Mouse (Mus musculus): ENCODE results near the gene Slc38a4. TPM values are rescaled to one million over a fixed set of nuclear protein-coding genes. Genes with fewer than 3 reads are reported as not detected.

Slc38a4 gene
- polyA plus RNA-seq, 1 experiment from 2014 or later = 159 TPM

DNA sequence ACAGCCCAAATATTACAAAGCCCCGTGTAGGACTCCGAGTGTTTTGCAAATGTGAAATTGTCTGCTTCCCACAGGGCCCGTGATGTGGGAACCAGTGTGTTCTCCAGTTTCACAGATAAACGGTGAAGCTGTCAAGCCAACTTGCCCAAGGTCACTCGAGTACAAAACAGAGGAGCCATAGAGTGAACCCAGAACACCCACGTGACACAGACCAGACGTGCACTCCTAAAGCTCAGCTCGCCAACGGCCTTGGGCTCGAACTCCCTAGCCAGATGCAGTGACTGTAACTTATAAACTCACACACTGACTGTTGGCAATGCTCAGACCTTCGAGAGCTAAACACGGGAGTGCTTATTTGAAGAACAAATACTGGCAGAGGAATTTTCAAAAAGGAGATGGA is 5.3 kb downstream of the Slc38a4 start:
- WGBS = 28% methylated on average over 12 of the region's 12 CpGs
- H3K4me3 ChIP-seq = no peak overlapping the region
- peak overlapping the region; percentile 47; the same call in 1 of the 2 replicates for H3K9ac ChIP-seq
- no peak for ATAC-seq (ENCODE audit: insufficient number of reproducible peaks, low FRiP score)
- peaks cover 12% of the 10 kb centered on the region for H3K9me3 ChIP-seq (replicated peaks)
- H3K27me3 ChIP-seq (replicated peaks) = no peaks in the 10 kb centered on the region
- peak overlapping the region; percentile 74 for H3K27ac ChIP-seq (ENCODE audit: poor library complexity, severe bottlenecking)
- H3K4me1 ChIP-seq (replicated peaks) = peaks cover 56% of the 10 kb centered on the region
- peak overlapping the region; percentile 46 for H3K4me2 ChIP-seq
- no peaks in the 10 kb centered on the region for H3K36me3 ChIP-seq

DNA sequence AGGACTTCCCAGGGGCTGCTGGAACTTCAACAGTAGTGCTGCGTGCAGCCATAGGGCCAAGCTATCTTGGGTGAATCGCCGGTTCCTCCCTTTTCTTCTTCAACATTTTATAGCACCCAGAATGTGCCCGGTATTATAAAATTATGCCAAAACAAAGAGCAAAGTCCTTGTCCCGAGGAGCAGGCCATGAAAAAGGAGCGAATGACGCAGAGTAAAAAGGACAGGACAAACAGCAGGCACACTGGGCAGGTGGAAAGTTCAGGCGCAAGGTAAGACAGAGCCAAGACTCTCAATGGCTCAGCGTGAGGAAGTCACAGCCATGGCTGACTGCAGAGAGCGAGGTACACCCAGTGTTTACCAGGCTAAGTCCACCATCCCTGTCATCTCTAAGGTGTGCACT is 5.7 kb downstream of the Slc38a4 start:
- WGBS = 58% methylated on average over 10 of the region's 10 CpGs
- Histone ChIP-seq H3K4me3 (no peak overlapping the region), H3K27me3 (replicated peaks) (no peaks in the 10 kb centered on the region), H3K27ac (ENCODE audit: poor library complexity, severe bottlenecking) (peak overlapping the region; percentile 74), H3K9me3 (replicated peaks) (peaks cover 8% of the 10 kb centered on the region), H3K4me1 (replicated peaks) (peaks cover 57% of the 10 kb centered on the region), H3K36me3 (no peaks in the 10 kb centered on the region), H3K9ac (peak overlapping the region; percentile 47; the same call in 1 of the 2 replicates), H3K4me2 (peak overlapping the region; percentile 46)
- no peak for ATAC-seq (ENCODE audit: insufficient number of reproducible peaks, low FRiP score)

DNA sequence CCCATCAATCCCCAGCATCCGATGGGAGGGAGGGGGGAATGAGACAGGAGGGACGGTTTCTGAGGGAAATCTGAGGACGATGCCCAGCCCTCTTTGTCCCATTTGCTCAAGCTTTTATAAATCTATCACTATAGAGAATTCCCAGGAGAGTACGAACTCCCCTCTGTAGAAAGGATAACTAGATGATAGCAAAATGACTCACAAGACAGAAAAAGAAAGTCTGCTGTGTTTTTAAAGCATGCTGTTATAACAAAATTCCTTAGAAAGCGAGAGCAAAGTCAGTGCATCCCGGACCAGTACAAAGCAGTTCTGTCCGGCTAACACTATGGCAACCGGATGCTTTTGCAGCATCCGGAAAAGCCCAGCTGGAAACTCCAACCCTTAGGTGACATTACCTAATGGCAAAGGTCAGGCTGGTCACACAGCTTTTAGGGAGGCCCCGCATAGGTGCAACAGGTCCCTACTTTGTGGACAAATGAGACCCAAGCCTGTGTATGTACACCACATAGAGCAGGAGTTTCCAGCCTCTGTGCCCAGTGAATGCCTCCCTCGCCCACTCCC is 6.4 kb downstream of the Slc38a4 start:
- Histone ChIP-seq H3K27ac (ENCODE audit: poor library complexity, severe bottlenecking) (peak overlapping the region; percentile 74), H3K4me1 (replicated peaks) (peaks cover 59% of the 10 kb centered on the region), H3K27me3 (replicated peaks) (no peaks in the 10 kb centered on the region), H3K9ac (0 out of 2 replicates have a peak overlapping the region, but pooled peaks have one; percentile 47), H3K9me3 (replicated peaks) (peaks cover 1% of the 10 kb centered on the region), H3K36me3 (no peaks in the 10 kb centered on the region), H3K4me2 (peak overlapping the region; percentile 46), H3K4me3 (no peak overlapping the region)
- WGBS = 48% methylated on average over 11 of the region's 11 CpGs
- no peak for ATAC-seq (ENCODE audit: insufficient number of reproducible peaks, low FRiP score)

DNA sequence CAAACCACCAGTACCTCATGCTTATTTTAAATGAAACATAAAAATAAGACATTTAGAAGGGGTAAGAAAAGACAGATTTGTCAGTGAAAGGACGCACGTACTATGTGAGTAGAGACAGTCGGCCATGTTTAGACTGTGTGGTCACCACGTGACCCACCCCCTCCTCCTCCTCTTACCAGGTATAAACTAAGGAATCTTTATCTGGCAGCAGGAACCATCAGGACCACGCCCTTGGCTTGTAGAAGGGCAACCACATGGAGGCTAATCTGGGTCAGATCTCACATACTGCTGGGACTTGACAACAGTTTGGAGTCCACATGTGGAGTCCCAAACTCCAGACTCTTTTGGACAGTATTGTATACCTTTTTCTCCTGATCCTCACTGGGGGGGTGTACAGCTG is 7.5 kb downstream of the Slc38a4 start:
- H3K27ac ChIP-seq (ENCODE audit: poor library complexity, severe bottlenecking) = peak overlapping the region; percentile 48; the same call in 1 of the 2 replicates

DNA sequence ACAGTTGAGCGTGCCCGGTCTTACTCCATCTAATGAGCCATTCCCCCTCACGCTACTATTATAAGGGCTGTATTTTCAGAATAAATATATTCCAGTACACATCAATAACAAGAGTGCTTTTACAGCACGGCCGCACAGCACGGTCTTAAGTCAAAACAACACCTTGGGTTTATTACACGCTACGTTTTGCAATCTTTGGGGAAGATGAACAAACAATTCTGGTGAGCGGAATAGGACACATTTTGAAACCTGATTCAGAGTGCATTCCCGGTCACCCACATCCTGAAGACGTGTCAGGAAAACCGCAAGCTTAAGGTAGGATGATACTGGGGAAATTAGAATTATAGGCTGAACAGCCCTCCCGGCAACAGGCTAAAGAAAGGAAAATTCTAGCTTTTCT is 11.8 kb downstream of the Slc38a4 start:
- WGBS = 92% methylated on average over 13 of the region's 13 CpGs
- Histone ChIP-seq H3K9ac (no peak overlapping the region), H3K27ac (ENCODE audit: poor library complexity, severe bottlenecking) (no peak overlapping the region), H3K4me2 (no peak overlapping the region), H3K36me3 (no peaks in the 10 kb centered on the region), H3K4me1 (replicated peaks) (peaks cover 43% of the 10 kb centered on the region), H3K27me3 (replicated peaks) (no peaks in the 10 kb centered on the region), H3K4me3 (no peak overlapping the region), H3K9me3 (replicated peaks) (no peaks in the 10 kb centered on the region)
- no peak for ATAC-seq (ENCODE audit: insufficient number of reproducible peaks, low FRiP score)

More for the DNA sequence above, 7.5 kb downstream of the Slc38a4 start:
- Histone ChIP-seq H3K9me3 (replicated peaks) (no peaks in the 10 kb centered on the region), H3K4me3 (no peak overlapping the region), H3K36me3 (no peaks in the 10 kb centered on the region), H3K27me3 (replicated peaks) (no peaks in the 10 kb centered on the region), H3K4me1 (replicated peaks) (peaks cover 62% of the 10 kb centered on the region), H3K9ac (no peak overlapping the region), H3K4me2 (no peak overlapping the region)
- 77% methylated on average over 5 of the region's 5 CpGs for WGBS
- no peak for ATAC-seq (ENCODE audit: insufficient number of reproducible peaks, low FRiP score)

DNA sequence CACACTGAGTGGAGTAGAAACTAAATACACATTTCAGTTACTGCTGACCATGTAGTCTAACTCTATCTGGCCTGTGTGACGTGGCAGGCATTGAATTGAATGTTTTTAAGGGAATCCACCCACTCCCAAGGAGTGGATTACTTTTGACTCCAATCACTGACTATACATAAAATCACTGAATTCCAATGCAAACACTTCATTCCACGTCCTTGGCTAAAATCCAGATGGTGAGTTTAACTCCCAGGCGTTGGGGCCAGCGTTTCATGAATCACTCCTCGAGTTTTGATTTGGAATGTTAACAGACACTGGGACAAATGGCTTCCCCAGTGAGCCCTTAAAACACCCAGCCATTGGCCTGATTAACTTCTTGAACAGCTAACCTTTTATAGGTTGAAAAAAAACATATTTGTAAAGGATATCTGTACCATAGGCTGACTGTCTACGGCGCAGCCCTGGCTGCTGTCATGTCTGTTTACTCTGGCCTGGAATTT is 13.7 kb downstream of the Slc38a4 start:
- ATAC-seq (ENCODE audit: insufficient number of reproducible peaks, low FRiP score) = peak; percentile 63
- no peak overlapping the region for H3K4me2 ChIP-seq

DNA sequence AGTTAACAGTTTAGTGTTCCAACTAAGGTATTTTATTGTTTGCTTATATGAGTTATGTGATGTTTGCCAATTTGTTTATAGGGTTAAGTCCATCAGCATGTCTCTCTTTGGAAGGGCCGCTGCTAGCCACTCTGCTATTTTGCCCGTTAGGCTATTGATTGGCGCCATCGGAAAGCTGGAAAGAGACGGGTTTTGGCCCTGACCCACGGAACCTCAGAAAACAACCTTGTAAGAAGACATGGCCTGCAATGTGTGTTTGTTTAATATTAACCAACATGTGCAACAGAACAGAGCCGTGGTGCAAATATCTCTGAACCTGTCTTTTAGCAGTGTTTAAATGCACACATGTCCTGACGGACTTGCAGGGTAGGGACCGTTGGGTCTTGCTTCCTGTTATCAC is 14.6 kb downstream of the Slc38a4 start:
- Histone ChIP-seq H3K27me3 (replicated peaks) (no peaks in the 10 kb centered on the region), H3K36me3 (peaks cover 8% of the 10 kb centered on the region; the same call in 1 of the 2 replicates), H3K4me1 (replicated peaks) (peaks cover 27% of the 10 kb centered on the region), H3K27ac (ENCODE audit: poor library complexity, severe bottlenecking) (peak overlapping the region; percentile 78), H3K4me2 (no peak overlapping the region), H3K9ac (no peak overlapping the region), H3K9me3 (replicated peaks) (no peaks in the 10 kb centered on the region), H3K4me3 (no peak overlapping the region)
- ATAC-seq (ENCODE audit: insufficient number of reproducible peaks, low FRiP score) = no peak
- WGBS = 85% methylated on average over 9 of the region's 9 CpGs

More for the DNA sequence above, 13.7 kb downstream of the Slc38a4 start:
- Histone ChIP-seq H3K4me1 (replicated peaks) (peaks cover 28% of the 10 kb centered on the region), H3K27ac (ENCODE audit: poor library complexity, severe bottlenecking) (peak overlapping the region; percentile 78), H3K27me3 (replicated peaks) (no peaks in the 10 kb centered on the region), H3K36me3 (peaks cover 8% of the 10 kb centered on the region; the same call in 1 of the 2 replicates), H3K9ac (no peak overlapping the region), H3K4me3 (no peak overlapping the region), H3K9me3 (replicated peaks) (no peaks in the 10 kb centered on the region)
- 38% methylated on average over 7 of the region's 7 CpGs for WGBS

DNA sequence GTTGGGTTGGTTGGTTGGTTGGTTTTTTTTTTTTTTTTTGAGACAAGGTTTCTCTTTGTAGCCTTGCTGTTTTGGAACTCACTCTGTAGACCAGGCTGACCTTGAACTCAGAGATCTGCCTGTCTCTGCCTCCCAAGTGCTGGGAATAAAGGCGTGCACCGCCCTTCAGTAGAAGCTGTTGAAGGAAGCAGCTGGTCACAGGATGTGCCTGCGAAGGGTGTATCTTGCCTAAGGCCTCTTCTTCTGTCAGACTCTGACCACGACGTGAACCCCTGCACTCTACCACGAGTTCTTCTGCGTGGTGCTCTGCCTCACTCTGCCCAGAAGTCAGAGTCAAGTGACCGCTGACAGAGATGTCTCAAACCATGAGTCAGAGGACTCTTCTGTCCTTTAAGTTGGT is 18.0 kb downstream of the Slc38a4 start:
- WGBS = 78% methylated on average over 8 of the region's 8 CpGs
- Histone ChIP-seq H3K4me2 (no peak overlapping the region), H3K9ac (no peak overlapping the region), H3K27me3 (replicated peaks) (no peaks in the 10 kb centered on the region), H3K4me1 (replicated peaks) (peaks cover 28% of the 10 kb centered on the region), H3K36me3 (peaks cover 8% of the 10 kb centered on the region; the same call in 1 of the 2 replicates), H3K4me3 (no peak overlapping the region), H3K27ac (ENCODE audit: poor library complexity, severe bottlenecking) (no peak overlapping the region), H3K9me3 (replicated peaks) (no peaks in the 10 kb centered on the region)
- ATAC-seq (ENCODE audit: insufficient number of reproducible peaks, low FRiP score) = no peak

DNA sequence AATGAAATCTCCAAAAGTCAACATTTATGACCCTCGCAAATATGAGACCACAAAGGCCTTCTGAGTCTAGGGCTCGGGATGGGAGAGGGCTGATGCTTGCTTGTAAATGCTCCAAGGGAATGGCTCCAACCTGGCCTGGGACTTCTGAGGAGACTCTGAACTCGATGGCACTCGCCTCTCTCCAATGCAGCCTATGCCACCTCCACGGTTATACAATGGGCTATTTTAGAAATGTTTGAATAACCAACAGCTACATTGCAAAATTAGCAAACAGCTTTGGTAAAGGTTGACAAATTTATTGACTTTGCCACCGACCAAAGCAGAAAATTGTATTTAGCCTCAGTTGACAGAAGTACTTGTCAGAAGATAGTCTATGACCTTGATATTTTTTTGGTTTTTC is 19.9 kb downstream of the Slc38a4 start:
- Histone ChIP-seq H3K9ac (no peak overlapping the region), H3K27me3 (replicated peaks) (no peaks in the 10 kb centered on the region), H3K27ac (ENCODE audit: poor library complexity, severe bottlenecking) (peak overlapping the region; percentile 35; the same call in 1 of the 2 replicates), H3K4me3 (no peak overlapping the region), H3K36me3 (peaks cover 8% of the 10 kb centered on the region; the same call in 1 of the 2 replicates), H3K9me3 (replicated peaks) (no peaks in the 10 kb centered on the region), H3K4me1 (replicated peaks) (peaks cover 20% of the 10 kb centered on the region), H3K4me2 (no peak overlapping the region)
- 84% methylated on average over 6 of the region's 6 CpGs for WGBS
- ATAC-seq (ENCODE audit: insufficient number of reproducible peaks, low FRiP score) = no peak

DNA sequence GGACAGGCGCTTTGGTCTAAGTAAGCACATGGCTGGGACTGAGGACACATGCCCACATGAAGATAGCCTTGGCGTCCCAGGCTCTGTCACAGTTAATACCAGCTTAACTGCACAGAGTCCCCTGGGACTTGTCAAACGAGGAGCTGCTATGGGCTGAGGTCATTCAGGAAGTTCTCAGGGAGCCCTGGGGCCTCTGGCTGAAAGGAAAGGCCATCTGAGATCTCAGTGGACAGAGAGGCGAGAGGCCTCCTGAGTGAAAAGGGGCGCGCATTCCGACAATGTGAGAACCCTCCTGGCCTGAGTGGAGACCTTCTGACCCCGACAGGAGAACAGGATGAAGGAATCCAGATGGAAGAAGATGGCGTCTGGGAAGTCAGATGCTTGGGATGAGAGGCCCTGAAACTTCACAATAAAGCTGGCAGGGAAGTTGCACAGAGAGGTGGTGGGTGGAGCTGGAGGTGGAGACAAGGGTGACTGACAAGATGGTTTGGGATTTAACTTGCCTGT is 22.2 kb downstream of the Slc38a4 start:
- Histone ChIP-seq H3K27me3 (replicated peaks) (no peaks in the 10 kb centered on the region), H3K9me3 (replicated peaks) (no peaks in the 10 kb centered on the region), H3K4me3 (no peak overlapping the region), H3K9ac (no peak overlapping the region), H3K36me3 (peaks cover 8% of the 10 kb centered on the region; the same call in 1 of the 2 replicates), H3K27ac (ENCODE audit: poor library complexity, severe bottlenecking) (peak overlapping the region; percentile 86), H3K4me2 (no peak overlapping the region), H3K4me1 (replicated peaks) (peaks cover 25% of the 10 kb centered on the region)
- 15% methylated on average over 9 of the region's 9 CpGs for WGBS
- peak; percentile 73 for ATAC-seq (ENCODE audit: insufficient number of reproducible peaks, low FRiP score)

DNA sequence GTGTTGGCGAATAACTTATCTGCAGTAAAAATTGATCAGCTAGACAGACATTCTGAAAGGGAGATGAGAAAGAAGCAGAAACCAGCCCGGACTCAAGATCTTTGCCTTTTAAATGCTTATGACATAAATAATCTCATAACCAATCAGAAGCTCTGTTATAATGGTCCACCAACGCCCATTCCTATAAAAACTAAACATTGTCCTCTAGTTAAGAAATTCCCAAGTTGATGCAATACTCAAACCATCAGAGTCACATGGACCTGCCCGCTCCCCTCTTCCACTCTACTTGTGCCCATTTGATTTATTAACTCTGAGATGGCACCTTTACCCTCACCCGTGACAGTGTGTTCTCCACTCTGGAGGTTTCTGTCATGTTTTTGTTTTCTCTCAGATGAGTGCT is 23.9 kb downstream of the Slc38a4 start:
- no peaks in the 10 kb centered on the region for H3K9me3 ChIP-seq (replicated peaks)
- no peak overlapping the region for H3K4me2 ChIP-seq
- peaks cover 35% of the 10 kb centered on the region for H3K4me1 ChIP-seq (replicated peaks)
- H3K4me3 ChIP-seq = no peak overlapping the region
- H3K9ac ChIP-seq = no peak overlapping the region
- H3K27ac ChIP-seq (ENCODE audit: poor library complexity, severe bottlenecking) = no peak overlapping the region
- no peak for ATAC-seq (ENCODE audit: insufficient number of reproducible peaks, low FRiP score)
- no peaks in the 10 kb centered on the region for H3K36me3 ChIP-seq
- 81% methylated on average over 5 of the region's 5 CpGs for WGBS
- H3K27me3 ChIP-seq (replicated peaks) = no peaks in the 10 kb centered on the region

Measured in heart, embryonic 12.5 days (tissue).